Mouse (Mus musculus) liver, adult (tissue): ENCODE measurements around the gene 3110082I17Rik.

ENCODE experiments used
- GATA4 ChIP-seq: IDR thresholded peaks from 2 replicates; pipeline ENCODE4 v1.6.1; 2014; ENCODE audit warnings: mild to moderate bottlenecking, low read length; ENCODE audit not compliant: insufficient replicate concordance

Gene 3110082I17Rik

GRCm38 (mm10) chr5:139394399-139394798 is 65.9 kb downstream of the 3110082I17Rik start:
- no peak for TF ChIP-seq GATA4

- no peak for TF ChIP-seq GATA4
Observed at GRCm38 (mm10) chr5:139393197-139393588, 67.1 kb downstream of the 3110082I17Rik start.

- TF ChIP-seq GATA4 = no peak
Observed at GRCm38 (mm10) chr5:139392219-139393196, 67.8 kb downstream of the 3110082I17Rik start.

- TF ChIP-seq GATA4 = no peak
Observed at GRCm38 (mm10) chr5:139391309-139391990, 68.9 kb downstream of the 3110082I17Rik start.

- no peak for TF ChIP-seq GATA4
Observed at GRCm38 (mm10) chr5:139389676-139390061, 70.7 kb downstream of the 3110082I17Rik start.

- TF ChIP-seq GATA4 = no peak
Observed at GRCm38 (mm10) chr5:139388694-139389675, 71.3 kb downstream of the 3110082I17Rik start.

GRCm38 (mm10) chr5:139388195-139388570 is 72.1 kb downstream of the 3110082I17Rik start:
- peak; percentile 74; the same call in 1 of the 2 replicates for TF ChIP-seq GATA4

GRCm38 (mm10) chr5:139387329-139388194 is 72.8 kb downstream of the 3110082I17Rik start:
- no peak for TF ChIP-seq GATA4

GRCm38 (mm10) chr5:139386047-139386446 is 74.3 kb downstream of the 3110082I17Rik start:
- no peak for TF ChIP-seq GATA4

- TF ChIP-seq GATA4 = no peak
Observed at GRCm38 (mm10) chr5:139384531-139384930, 75.8 kb downstream of the 3110082I17Rik start.

GRCm38 (mm10) chr5:139383234-139383633 is 77.1 kb downstream of the 3110082I17Rik start:
- no peak for TF ChIP-seq GATA4

- peak; percentile 92 for TF ChIP-seq GATA4
Observed at GRCm38 (mm10) chr5:139382760-139383159, 77.6 kb downstream of the 3110082I17Rik start.

GRCm38 (mm10) chr5:139381586-139382513 is 78.5 kb downstream of the 3110082I17Rik start:
- no peak for TF ChIP-seq GATA4
